Mouse (Mus musculus) brain, embryonic 14.5 days (tissue): ENCODE results near the gene Actg1.

ENCODE experiments used
- CTCF ChIP-seq: fragments of 200-500 bp; IDR thresholded peaks from 2 replicates; pipeline ENCODE4 v1.5.1; 2012; ENCODE audit warnings: inconsistent platforms, mild to moderate bottlenecking, moderate library complexity, borderline replicate concordance; ENCODE audit not compliant: insufficient read depth, insufficient read length; ENCODE audit errors: extremely low read depth
- POLR2A ChIP-seq: fragments of 200-500 bp; IDR thresholded peaks from 2 replicates; pipeline ENCODE4 v1.6.1; 2012; ENCODE audit warnings: mild to moderate bottlenecking, inconsistent platforms, borderline replicate concordance; ENCODE audit not compliant: poor library complexity, insufficient read depth, insufficient read length, severe bottlenecking; ENCODE audit errors: extremely low read depth

DNA sequence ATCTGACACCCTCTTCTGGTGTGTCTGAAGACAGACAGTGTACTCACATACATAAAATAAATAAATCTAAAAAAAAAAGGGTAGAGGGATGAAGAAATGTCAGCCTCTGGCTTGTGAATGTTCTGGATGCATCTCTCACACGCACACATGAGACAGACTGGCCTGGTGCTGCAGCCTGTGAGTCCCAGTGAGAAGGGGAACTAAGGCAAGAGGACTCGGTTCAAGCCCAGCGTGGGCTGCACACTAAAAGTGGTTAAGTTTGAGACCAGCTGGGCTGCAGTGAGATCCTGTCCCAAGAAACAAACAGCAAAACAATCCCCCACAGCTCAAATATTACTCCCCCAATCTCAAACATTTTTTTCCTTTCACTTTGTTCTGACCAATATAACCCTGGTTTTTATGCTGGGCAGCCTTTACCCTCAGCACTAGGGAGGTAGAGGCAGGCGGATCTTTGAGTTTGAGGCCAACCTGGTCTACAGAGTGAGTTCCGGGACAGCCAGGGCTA lies 5.6 kb downstream of the Actg1 start:
- no peak for TF ChIP-seq CTCF
- TF ChIP-seq POLR2A, result no peak
